Mouse (Mus musculus) kidney, postnatal 10 days (tissue): ENCODE measurements at regions not wholly inside any gene's neighbourhood (a gene's known extent, or its start where the extent isn't known, plus 50 kb on each side); places are given as distances from the start of the nearest gene placed in this dataset.

Experiments used
- DNase-seq: peaks from one replicate; pipeline ENCODE4 v3.0.0; 2021; ENCODE audit warnings: mixed read lengths

GRCm38 (mm10) chr16:77537351-77537750 is 64.5 kb downstream of the Gm11146 start:
- DNase-seq, result no peak

GRCm38 (mm10) chr16:77536746-77537145 is 65.1 kb downstream of the Gm11146 start:
- DNase-seq, result no peak

- DNase-seq, result no peak
These were observed 65.6 kb downstream of the Gm11146 start for GRCm38 (mm10) chr16:77536314-77536713.

GRCm38 (mm10) chr16:77535021-77535420 is 66.9 kb downstream of the Gm11146 start:
- DNase-seq, result peak; percentile 28

GRCm38 (mm10) chr16:77531596-77531995 is 70.3 kb downstream of the Gm11146 start:
- no peak for DNase-seq

GRCm38 (mm10) chr16:77527951-77528350 is 73.9 kb downstream of the Gm11146 start:
- DNase-seq, result no peak

GRCm38 (mm10) chr16:77514606-77515005 is 87.3 kb downstream of the Gm11146 start:
- no peak for DNase-seq

- DNase-seq, result no peak
These were observed 98.3 kb downstream of the Gm11146 start for GRCm38 (mm10) chr16:77503556-77503955.

- DNase-seq, result no peak
These were observed 99.0 kb downstream of the Gm11146 start for GRCm38 (mm10) chr16:77502916-77503315.

- DNase-seq, result no peak
These were observed 99.9 kb downstream of the Gm11146 start for GRCm38 (mm10) chr16:77502026-77502425.

GRCm38 (mm10) chr16:77500981-77501380 is 100.9 kb downstream of the Gm11146 start:
- peak; percentile 53 for DNase-seq

- DNase-seq, result peak; percentile 16
These were observed 101.5 kb downstream of the Gm11146 start for GRCm38 (mm10) chr16:77500413-77500812.

GRCm38 (mm10) chr16:77499537-77500301 is 102.2 kb downstream of the Gm11146 start:
- peak; percentile 95 for DNase-seq

- DNase-seq, result no peak
These were observed 106.6 kb downstream of the Gm11146 start for GRCm38 (mm10) chr16:77495310-77495709.

GRCm38 (mm10) chr16:77494042-77494441 is 107.9 kb downstream of the Gm11146 start:
- no peak for DNase-seq

GRCm38 (mm10) chr16:77488155-77488554 is 113.7 kb downstream of the Gm11146 start:
- DNase-seq, result no peak

- DNase-seq, result no peak
These were observed 122.1 kb downstream of the Gm11146 start for GRCm38 (mm10) chr16:77479812-77480211.

GRCm38 (mm10) chr16:77471868-77472267 is 130.0 kb downstream of the Gm11146 start:
- no peak for DNase-seq

GRCm38 (mm10) chr16:77469903-77470302 is 132.0 kb downstream of the Gm11146 start:
- DNase-seq, result no peak

- DNase-seq, result no peak
These were observed 132.5 kb downstream of the Gm11146 start for GRCm38 (mm10) chr16:77469328-77469875.

GRCm38 (mm10) chr16:77467216-77467615 is 134.7 kb downstream of the Gm11146 start:
- DNase-seq, result no peak

GRCm38 (mm10) chr16:77464623-77465022 is 137.3 kb downstream of the Gm11146 start:
- DNase-seq, result no peak

- no peak for DNase-seq
These were observed 140.0 kb downstream of the Gm11146 start for GRCm38 (mm10) chr16:77461922-77462321.

- no peak for DNase-seq
These were observed 140.4 kb downstream of the Gm11146 start for GRCm38 (mm10) chr16:77461459-77461858.

GRCm38 (mm10) chr16:77459651-77460050 is 142.2 kb downstream of the Gm11146 start:
- DNase-seq, result no peak
